Mouse (Mus musculus) hindbrain, embryonic 14.5 days (tissue): ENCODE measurements at regions not wholly inside any gene's neighbourhood (a gene's known extent, or its start where the extent isn't known, plus 50 kb on each side); places are given as distances from the start of the nearest gene placed in this dataset.
A peak's percentile ranks its signal among the peaks of the same experiment; 100 is the strongest.

Experiments
- ATAC-seq: fragments of 200-750 bp; cut with Nextera tagmentation; 2 replicates; pipeline ENCODE4 v1.8.0; 2017; ENCODE audit warnings: moderate number of reproducible peaks, mild to moderate bottlenecking, moderate TSS enrichment, moderate library complexity; ENCODE audit not compliant: low FRiP score
- DNase-seq: peaks from one replicate; pipeline ENCODE4 v3.0.0-alpha.2; 2015; ENCODE audit warnings: low spot score
- H3K27ac ChIP-seq: fragments of 300-500 bp; sonication (generic); 2 replicates; pipeline ENCODE4 v1.5.1; 2014; ENCODE audit warnings: mild to moderate bottlenecking, moderate library complexity
- H3K27me3 ChIP-seq: fragments of 300-500 bp; sonication (generic); 2 replicates; pipeline ENCODE4 v1.6.1; 2014; ENCODE audit warnings: mild to moderate bottlenecking, low read length, mixed read lengths; ENCODE audit not compliant: control insufficient read depth, insufficient read depth
- H3K36me3 ChIP-seq: fragments of 300-500 bp; sonication (generic); replicated peaks from 2 replicates; pipeline ENCODE4 v1.6.1; 2014; ENCODE audit not compliant: control insufficient read depth, insufficient read depth
- H3K4me1 ChIP-seq: fragments of 300-500 bp; sonication (generic); replicated peaks from 2 replicates; pipeline ENCODE4 v1.6.1; 2014; ENCODE audit warnings: antibody characterized with exemption, low read length, mixed read lengths; ENCODE audit not compliant: control insufficient read depth, insufficient read depth
- H3K4me2 ChIP-seq: fragments of 300-500 bp; sonication (generic); replicated peaks from 2 replicates; pipeline ENCODE4 v1.6.1; 2014; ENCODE audit warnings: mild to moderate bottlenecking, moderate library complexity
- H3K4me3 ChIP-seq: fragments of 300-500 bp; sonication (generic); replicated peaks from 2 replicates; pipeline ENCODE4 v1.5.1; 2014; ENCODE audit warnings: mild to moderate bottlenecking, low read length
- H3K9ac ChIP-seq: fragments of 300-500 bp; sonication (generic); 2 replicates; pipeline ENCODE4 v1.6.1; 2014
- H3K9me3 ChIP-seq: fragments of 300-500 bp; sonication (generic); 2 replicates; pipeline ENCODE4 v1.6.1; 2016; ENCODE audit warnings: low read length; ENCODE audit not compliant: control insufficient read depth
- WGBS: fragments of 180-500 bp; shearing (Covaris S2); extraction: QIAGEN DNeasy Blood & Tissue Kit; methylation state at CpG from one replicate; pipeline ENCODE4 v1.1.7; 2014; 5-methylcytosine and 5-hydroxymethylcytosine counted together

- no peak overlapping the region for H3K9ac ChIP-seq
- no peaks in the 10 kb centered on the region for H3K36me3 ChIP-seq
- no peak overlapping the region for H3K4me2 ChIP-seq
These were observed 936.5 kb upstream of the Gm7489 start for GRCm38 (mm10) chr15:52948196-52948595.

DNA sequence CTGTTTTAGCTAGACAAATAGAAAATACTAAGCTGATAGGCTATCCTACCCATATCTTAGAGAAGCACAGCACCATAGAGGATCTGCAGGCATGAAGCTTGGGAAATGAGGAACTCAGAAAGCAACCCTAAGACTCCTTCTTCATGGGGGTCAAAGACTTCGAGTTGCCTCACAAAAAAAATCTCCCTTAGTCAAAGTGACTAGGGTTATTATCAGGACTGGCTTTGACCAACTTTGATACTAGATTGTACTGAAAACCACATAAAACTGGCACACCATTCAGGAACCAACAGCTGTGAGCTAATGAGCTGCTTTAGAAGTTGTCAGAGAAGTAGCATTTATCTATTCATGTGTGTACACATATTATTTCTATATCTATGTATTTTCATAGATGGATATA is 931.2 kb upstream of the Gm7489 start:
- DNase-seq (no peak), ATAC-seq (no peak)
- Histone ChIP-seq H3K4me2 (no peak overlapping the region), H3K27me3 (no peaks in the 10 kb centered on the region), H3K4me3 (no peak overlapping the region), H3K4me1 (no peaks in the 10 kb centered on the region), H3K9me3 (no peaks in the 10 kb centered on the region), H3K36me3 (no peaks in the 10 kb centered on the region), H3K9ac (no peak overlapping the region), H3K27ac (no peak overlapping the region)
- WGBS: 66% methylated on average over 1 of the region's 1 CpGs

More at GRCm38 (mm10) chr15:52948196-52948595, 936.5 kb upstream of the Gm7489 start:
- H3K4me3 ChIP-seq: no peak overlapping the region
- no peaks in the 10 kb centered on the region for H3K9me3 ChIP-seq
- no peak for ATAC-seq
- H3K27me3 ChIP-seq: no peaks in the 10 kb centered on the region
- no peak for DNase-seq
- H3K27ac ChIP-seq: no peak overlapping the region
- H3K4me1 ChIP-seq: no peaks in the 10 kb centered on the region
- WGBS: 94% methylated on average over 4 of the region's 4 CpGs

GRCm38 (mm10) chr15:52954715-52955593 is 929.8 kb upstream of the Gm7489 start:
- DNase-seq: no peak
- Histone ChIP-seq H3K9ac (no peak overlapping the region), H3K27ac (no peak overlapping the region), H3K27me3 (no peaks in the 10 kb centered on the region), H3K4me1 (no peaks in the 10 kb centered on the region), H3K4me3 (no peak overlapping the region), H3K36me3 (no peaks in the 10 kb centered on the region), H3K9me3 (no peaks in the 10 kb centered on the region), H3K4me2 (no peak overlapping the region)
- no peak for ATAC-seq
- 79% methylated on average over 7 of the region's 7 CpGs for WGBS

DNA sequence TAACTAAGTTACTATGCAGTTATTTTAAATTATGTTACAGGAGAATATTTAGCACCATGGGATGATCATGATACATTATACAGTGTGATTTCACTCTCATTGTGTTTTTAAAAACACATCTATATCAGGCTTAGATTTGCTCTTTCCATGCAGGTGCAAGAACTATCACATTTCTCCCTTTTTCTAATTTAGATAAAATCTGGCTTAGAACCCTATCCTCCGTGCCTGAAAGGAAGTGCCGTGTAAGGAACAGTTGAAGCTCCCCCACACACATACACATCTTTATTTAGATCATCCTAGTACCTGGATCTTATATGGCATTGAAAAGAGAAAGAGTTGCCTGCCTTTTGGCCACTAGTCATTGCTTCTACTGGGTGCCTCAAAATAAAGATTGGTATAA is 925.0 kb upstream of the Gm7489 start:
- 96% methylated on average over 2 of the region's 2 CpGs for WGBS
- H3K9me3 ChIP-seq: no peaks in the 10 kb centered on the region
- no peak overlapping the region for H3K27ac ChIP-seq
- H3K4me3 ChIP-seq: no peak overlapping the region
- no peaks in the 10 kb centered on the region for H3K27me3 ChIP-seq
- ATAC-seq (no peak), DNase-seq (no peak)
- no peak overlapping the region for H3K4me2 ChIP-seq
- H3K9ac ChIP-seq: no peak overlapping the region
- no peaks in the 10 kb centered on the region for H3K36me3 ChIP-seq
- no peaks in the 10 kb centered on the region for H3K4me1 ChIP-seq

GRCm38 (mm10) chr15:52961491-52961890 is 923.2 kb upstream of the Gm7489 start:
- Histone ChIP-seq H3K9ac (no peak overlapping the region), H3K9me3 (no peaks in the 10 kb centered on the region), H3K4me2 (no peak overlapping the region), H3K4me1 (no peaks in the 10 kb centered on the region), H3K27ac (no peak overlapping the region), H3K27me3 (no peaks in the 10 kb centered on the region), H3K4me3 (no peak overlapping the region), H3K36me3 (no peaks in the 10 kb centered on the region)
- ATAC-seq: no peak
- WGBS: 80% methylated on average over 3 of the region's 3 CpGs
- no peak for DNase-seq

- Histone ChIP-seq H3K9ac (no peak overlapping the region), H3K4me3 (no peak overlapping the region), H3K36me3 (no peaks in the 10 kb centered on the region), H3K27ac (no peak overlapping the region), H3K4me1 (no peaks in the 10 kb centered on the region), H3K4me2 (no peak overlapping the region), H3K9me3 (no peaks in the 10 kb centered on the region), H3K27me3 (no peaks in the 10 kb centered on the region)
- peak; percentile 40; the same call in 1 of the 2 replicates for ATAC-seq
- 13% methylated on average over 2 of the region's 2 CpGs for WGBS
- DNase-seq: no peak
These were observed 920.8 kb upstream of the Gm7489 start for GRCm38 (mm10) chr15:52963918-52964317.

DNA sequence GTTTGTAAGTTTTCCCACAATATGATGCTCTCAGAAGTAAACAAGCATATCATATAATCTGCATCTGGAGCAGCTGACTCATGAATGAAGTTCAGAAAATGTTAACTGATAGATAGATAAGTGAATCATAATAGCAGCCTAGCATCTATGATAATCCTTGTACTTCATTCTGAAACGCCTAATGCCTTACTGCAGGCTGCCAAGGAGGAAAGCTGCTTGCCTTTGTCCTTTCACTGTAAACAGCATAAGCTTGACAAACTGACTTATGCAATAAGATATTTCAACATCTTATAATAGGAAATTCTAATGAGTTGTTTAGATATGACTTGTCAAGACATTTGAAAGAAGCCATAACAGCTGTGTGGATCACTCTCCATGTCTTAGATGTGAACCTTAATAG is 920.3 kb upstream of the Gm7489 start:
- no peaks in the 10 kb centered on the region for H3K9me3 ChIP-seq
- H3K9ac ChIP-seq: no peak overlapping the region
- H3K4me3 ChIP-seq: no peak overlapping the region
- ATAC-seq (no peak), DNase-seq (no peak)
- H3K27me3 ChIP-seq: no peaks in the 10 kb centered on the region
- H3K4me1 ChIP-seq: no peaks in the 10 kb centered on the region
- no peaks in the 10 kb centered on the region for H3K36me3 ChIP-seq
- H3K27ac ChIP-seq: no peak overlapping the region
- H3K4me2 ChIP-seq: no peak overlapping the region
- WGBS: 37% methylated on average over 1 of the region's 1 CpGs

DNA sequence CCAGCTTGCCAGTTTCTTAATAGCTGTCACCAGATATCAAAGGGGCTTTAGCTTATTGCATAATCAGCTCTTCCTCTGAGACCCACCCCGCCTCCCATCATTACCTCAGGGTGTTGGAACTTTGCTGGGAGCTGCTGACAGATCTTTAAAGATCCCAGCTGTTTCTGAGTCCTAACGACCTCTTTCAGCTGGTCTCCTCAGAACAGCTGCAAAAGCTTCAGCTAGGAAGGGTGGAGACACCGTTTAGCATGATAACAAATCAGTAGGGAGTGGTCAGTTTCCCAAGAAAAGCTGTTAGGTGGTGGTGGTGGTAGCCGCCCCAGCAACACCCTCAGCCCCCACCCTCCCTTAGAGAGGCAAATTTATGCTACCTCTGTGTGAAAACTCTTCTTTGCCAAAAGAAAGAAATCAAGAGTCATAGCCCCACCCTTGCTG is 916.9 kb upstream of the Gm7489 start:
- H3K9ac ChIP-seq: no peak overlapping the region
- no peaks in the 10 kb centered on the region for H3K9me3 ChIP-seq
- no peak overlapping the region for H3K27ac ChIP-seq
- H3K4me2 ChIP-seq: no peak overlapping the region
- DNase-seq (no peak), ATAC-seq (no peak)
- H3K4me1 ChIP-seq: no peaks in the 10 kb centered on the region
- no peak overlapping the region for H3K4me3 ChIP-seq
- no peaks in the 10 kb centered on the region for H3K27me3 ChIP-seq
- WGBS: 9% methylated on average over 4 of the region's 4 CpGs
- no peaks in the 10 kb centered on the region for H3K36me3 ChIP-seq

GRCm38 (mm10) chr15:52982821-52983220 is 901.9 kb upstream of the Gm7489 start:
- 83% methylated on average over 2 of the region's 2 CpGs for WGBS
- H3K27ac ChIP-seq: no peak overlapping the region
- no peak overlapping the region for H3K4me2 ChIP-seq
- ATAC-seq (no peak), DNase-seq (no peak)
- no peaks in the 10 kb centered on the region for H3K4me1 ChIP-seq
- H3K9me3 ChIP-seq: no peaks in the 10 kb centered on the region
- no peaks in the 10 kb centered on the region for H3K36me3 ChIP-seq
- H3K4me3 ChIP-seq: no peak overlapping the region
- H3K9ac ChIP-seq: no peak overlapping the region
- no peaks in the 10 kb centered on the region for H3K27me3 ChIP-seq
